Mouse (Mus musculus) lung, embryonic 15.5 days (tissue): ENCODE data around the gene Parp11. TPM values are rescaled to one million over a fixed set of nuclear protein-coding genes. Genes with fewer than 3 reads are reported as not detected.

ENCODE experiments used
- ATAC-seq: fragments of 200-750 bp; cut with Nextera tagmentation; 2 replicates; pipeline ENCODE4 v1.8.0; 2017; ENCODE audit warnings: moderate number of reproducible peaks, borderline replicate concordance; ENCODE audit not compliant: low FRiP score, low TSS enrichment; ENCODE audit errors: extremely low read depth
- H3K27ac ChIP-seq: fragments of 300-500 bp; sonication (generic); 2 replicates; pipeline ENCODE4 v1.5.1; 2015; ENCODE audit warnings: moderate library complexity, mild to moderate bottlenecking, inconsistent platforms
- H3K27me3 ChIP-seq: fragments of 300-500 bp; sonication (generic); 2 replicates; pipeline ENCODE4 v1.6.1; 2015; ENCODE audit warnings: inconsistent platforms
- H3K36me3 ChIP-seq: fragments of 300-500 bp; sonication (generic); 2 replicates; pipeline ENCODE4 v1.6.1; 2015; ENCODE audit warnings: inconsistent platforms
- H3K4me1 ChIP-seq: fragments of 300-500 bp; sonication (generic); 2 replicates; pipeline ENCODE4 v1.6.1; 2015; ENCODE audit warnings: inconsistent platforms
- H3K4me2 ChIP-seq: fragments of 300-500 bp; sonication (generic); 2 replicates; pipeline ENCODE4 v1.6.1; 2015; ENCODE audit warnings: inconsistent platforms, mild to moderate bottlenecking, moderate library complexity
- H3K4me3 ChIP-seq: fragments of 300-500 bp; sonication (generic); 2 replicates; pipeline ENCODE4 v1.5.1; 2015; ENCODE audit warnings: mild to moderate bottlenecking, inconsistent platforms
- H3K9ac ChIP-seq: fragments of 300-500 bp; sonication (generic); 2 replicates; pipeline ENCODE4 v1.6.1; 2015; ENCODE audit warnings: inconsistent platforms
- H3K9me3 ChIP-seq: fragments of 300-500 bp; sonication (generic); 2 replicates; pipeline ENCODE4 v1.6.1; 2016; ENCODE audit warnings: inconsistent platforms
- WGBS: fragments of 180-500 bp; shearing (Covaris S2); methylation state at CpG from one replicate; pipeline ENCODE4 v1.1.7; 2015; 5-methylcytosine and 5-hydroxymethylcytosine counted together
- polyA plus RNA-seq: library from polyadenylated mRNA; unstranded; fragments of >200 nt; fragmentation: Nextera tagmentation; extraction: Ambion mirVana; gene quantifications from 2 replicates; pipeline ENCODE4 v1.2.1, GENCODE M21; 2015

The Parp11 gene
- polyA plus RNA-seq, 1 experiment from 2014 or later = 21.9 TPM

DNA sequence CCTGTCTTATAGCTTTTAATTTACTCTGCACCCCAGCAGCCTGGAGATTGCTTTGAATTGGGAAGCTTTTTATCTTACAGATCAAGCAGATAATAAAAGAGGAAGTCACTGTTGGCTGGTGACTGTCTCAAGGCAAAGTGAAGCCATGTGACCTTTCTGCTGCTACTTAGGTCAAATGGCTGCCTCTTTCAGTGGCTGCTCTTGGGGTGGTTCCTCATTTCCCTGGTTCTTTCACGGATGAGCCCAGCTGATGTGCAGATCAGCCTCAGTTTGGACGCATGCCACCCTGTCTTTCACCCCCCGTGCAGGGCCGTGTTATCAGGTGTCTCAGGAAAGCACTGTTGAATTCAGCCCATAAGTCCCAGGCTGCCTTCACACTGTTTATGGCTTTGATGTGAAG lies 25.4 kb downstream of the Parp11 start:
- Histone ChIP-seq H3K4me2 (no peak overlapping the region), H3K4me3 (no peak overlapping the region), H3K27me3 (no peaks in the 10 kb centered on the region), H3K4me1 (no peaks in the 10 kb centered on the region), H3K36me3 (no peaks in the 10 kb centered on the region), H3K9me3 (no peaks in the 10 kb centered on the region), H3K27ac (no peak overlapping the region), H3K9ac (no peak overlapping the region)
- no peak for ATAC-seq
- 54% methylated on average over 4 of the region's 4 CpGs for WGBS

DNA sequence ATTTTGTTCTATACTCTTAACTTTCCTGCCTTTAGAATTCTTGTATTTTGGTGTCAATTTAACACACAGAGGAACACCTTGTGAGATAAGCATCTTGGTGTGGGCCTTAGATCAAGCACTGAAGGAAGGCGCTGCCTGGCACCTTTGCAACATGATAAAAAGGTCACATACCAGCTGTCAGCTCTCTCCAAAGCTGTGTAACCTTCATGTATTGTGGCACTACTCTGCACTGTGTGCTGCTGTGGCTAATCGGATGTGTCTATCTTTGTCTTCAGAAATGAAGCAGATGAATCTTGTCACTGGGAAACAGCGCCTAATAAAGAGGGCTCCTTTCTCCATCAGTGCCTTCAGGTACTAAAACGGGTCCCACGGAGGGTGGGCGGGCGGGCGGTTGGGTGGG lies 27.3 kb downstream of the Parp11 start:
- Histone ChIP-seq H3K9ac (no peak overlapping the region), H3K27ac (no peak overlapping the region), H3K4me2 (no peak overlapping the region), H3K4me1 (no peaks in the 10 kb centered on the region), H3K27me3 (no peaks in the 10 kb centered on the region), H3K4me3 (no peak overlapping the region), H3K36me3 (no peaks in the 10 kb centered on the region; the same call in 1 of the 2 replicates), H3K9me3 (no peaks in the 10 kb centered on the region)
- ATAC-seq = no peak
- 72% methylated on average over 8 of the region's 8 CpGs for WGBS

DNA sequence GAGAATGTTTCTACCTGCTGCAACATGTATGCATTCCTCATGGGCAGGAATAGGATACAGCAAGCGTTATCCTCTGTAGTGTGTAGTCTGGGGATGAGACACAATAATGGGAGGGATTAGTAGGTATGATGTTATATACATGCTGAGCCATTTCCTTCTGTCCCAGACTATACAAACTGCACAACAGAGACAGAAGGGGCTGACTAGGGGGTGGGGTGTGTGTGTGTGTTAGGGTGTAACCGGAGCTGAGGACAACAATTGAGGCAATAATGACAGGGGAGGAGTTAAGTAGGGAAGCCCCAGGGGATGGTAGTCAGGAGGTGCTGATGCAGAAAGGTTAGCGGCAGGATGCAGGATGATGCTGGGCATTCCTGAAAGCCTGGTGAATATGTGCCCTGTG lies 28.6 kb downstream of the Parp11 start:
- Histone ChIP-seq H3K4me3 (no peak overlapping the region), H3K9me3 (no peaks in the 10 kb centered on the region), H3K27me3 (no peaks in the 10 kb centered on the region), H3K4me2 (no peak overlapping the region), H3K27ac (no peak overlapping the region), H3K9ac (no peak overlapping the region), H3K4me1 (no peaks in the 10 kb centered on the region), H3K36me3 (peaks cover 3% of the 10 kb centered on the region; the same call in 1 of the 2 replicates)
- ATAC-seq = no peak
- WGBS = 74% methylated on average over 3 of the region's 3 CpGs

DNA sequence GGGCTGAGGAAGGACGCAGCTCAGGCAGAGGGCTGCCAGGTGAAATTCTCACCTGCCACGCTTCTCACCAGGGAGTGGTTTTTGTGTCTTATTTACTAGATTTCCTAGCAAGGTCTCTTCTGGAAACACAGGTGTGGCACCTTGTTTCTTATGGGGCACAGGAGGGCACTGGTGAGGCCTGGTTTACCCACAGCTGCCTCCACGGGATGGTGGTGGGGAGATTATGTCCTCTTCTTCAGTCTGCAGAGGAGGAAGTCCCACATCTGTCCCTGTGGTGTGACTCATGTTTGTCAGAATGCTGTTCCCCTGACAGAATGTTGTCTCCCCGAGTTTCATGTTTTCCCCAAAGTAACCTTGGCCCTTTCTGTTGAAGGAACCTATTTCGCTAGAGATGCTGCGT lies 44.4 kb downstream of the Parp11 start:
- Histone ChIP-seq H3K4me3 (no peak overlapping the region), H3K27ac (no peak overlapping the region), H3K36me3 (peaks cover 4% of the 10 kb centered on the region), H3K9me3 (no peaks in the 10 kb centered on the region), H3K4me2 (no peak overlapping the region), H3K4me1 (no peaks in the 10 kb centered on the region), H3K9ac (no peak overlapping the region), H3K27me3 (no peaks in the 10 kb centered on the region)
- WGBS = 79% methylated on average over 6 of the region's 6 CpGs
- no peak for ATAC-seq

DNA sequence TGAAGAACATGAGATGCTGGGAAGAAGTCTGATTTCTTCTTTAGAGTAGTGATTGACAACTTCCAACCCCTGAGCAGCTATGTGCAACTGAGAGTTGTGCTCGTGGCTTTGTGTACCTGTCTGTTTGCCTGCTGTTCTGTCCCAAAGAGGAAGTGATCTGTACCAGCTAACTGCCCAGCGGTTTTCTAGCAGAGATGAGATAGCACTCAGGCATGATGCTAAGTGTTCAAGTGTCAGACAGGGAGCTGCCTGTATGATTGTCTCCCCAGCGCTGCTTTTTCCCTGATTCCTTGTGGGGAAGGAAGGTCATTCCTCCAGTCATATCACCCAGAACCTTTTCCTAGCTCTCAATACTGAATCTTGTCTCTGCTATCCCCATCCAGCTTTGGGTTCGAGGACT lies 45.9 kb downstream of the Parp11 start:
- no peaks in the 10 kb centered on the region for H3K4me1 ChIP-seq
- H3K4me2 ChIP-seq = no peak overlapping the region
- WGBS = 79% methylated on average over 4 of the region's 4 CpGs
- H3K36me3 ChIP-seq = peaks cover 4% of the 10 kb centered on the region
- no peak for ATAC-seq
- H3K9me3 ChIP-seq = no peaks in the 10 kb centered on the region
- no peak overlapping the region for H3K9ac ChIP-seq
- H3K27me3 ChIP-seq = no peaks in the 10 kb centered on the region
- H3K27ac ChIP-seq = no peak overlapping the region
- H3K4me3 ChIP-seq = no peak overlapping the region

DNA sequence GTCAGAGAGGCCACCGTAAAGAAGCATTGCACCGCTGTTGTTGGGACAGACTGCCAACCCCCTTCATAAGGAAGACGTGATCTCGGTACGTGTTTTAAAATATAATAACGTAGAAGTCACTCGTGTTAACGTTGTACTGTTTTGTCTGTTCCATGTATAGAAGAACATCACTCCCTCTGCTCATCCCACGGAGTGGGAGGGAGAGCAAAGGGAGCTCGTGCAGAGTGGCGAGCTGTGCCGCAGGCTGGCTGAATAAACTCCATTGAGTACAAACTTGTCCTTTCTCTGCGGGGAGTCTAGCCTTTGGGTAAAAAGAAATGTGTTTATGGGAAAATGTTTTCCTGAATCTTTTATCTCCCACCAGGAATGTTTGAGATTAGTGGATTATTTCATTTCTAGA lies 47.1 kb downstream of the Parp11 start:
- Histone ChIP-seq H3K27ac (no peak overlapping the region), H3K4me3 (no peak overlapping the region), H3K27me3 (no peaks in the 10 kb centered on the region), H3K4me1 (no peaks in the 10 kb centered on the region), H3K9ac (no peak overlapping the region), H3K4me2 (no peak overlapping the region), H3K36me3 (peaks cover 4% of the 10 kb centered on the region), H3K9me3 (no peaks in the 10 kb centered on the region)
- no peak for ATAC-seq
- WGBS = 81% methylated on average over 13 of the region's 13 CpGs

DNA sequence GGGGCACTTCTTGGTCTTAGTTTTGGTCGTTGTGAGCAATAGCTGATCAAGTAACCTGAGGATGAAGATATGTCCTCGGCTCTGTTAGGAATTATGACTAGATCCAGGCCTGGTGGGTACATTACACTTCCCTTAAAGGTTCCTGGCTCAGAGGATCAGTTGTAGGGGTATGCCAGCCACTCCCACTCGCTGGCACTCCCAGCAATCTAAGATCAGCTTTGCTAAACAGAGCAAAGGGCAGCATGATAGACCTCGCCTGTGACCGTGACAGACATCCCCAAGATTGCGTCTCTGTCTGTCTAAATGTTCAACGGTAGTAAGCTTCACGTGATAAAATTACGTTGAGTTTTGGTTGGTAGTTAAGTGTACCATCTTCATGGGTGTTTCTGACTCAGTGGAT lies 47.7 kb downstream of the Parp11 start:
- Histone ChIP-seq H3K27ac (no peak overlapping the region), H3K27me3 (no peaks in the 10 kb centered on the region), H3K9ac (no peak overlapping the region), H3K4me3 (no peak overlapping the region), H3K4me1 (no peaks in the 10 kb centered on the region), H3K36me3 (peaks cover 4% of the 10 kb centered on the region), H3K9me3 (no peaks in the 10 kb centered on the region), H3K4me2 (no peak overlapping the region)
- 85% methylated on average over 9 of the region's 9 CpGs for WGBS
- ATAC-seq = no peak

DNA sequence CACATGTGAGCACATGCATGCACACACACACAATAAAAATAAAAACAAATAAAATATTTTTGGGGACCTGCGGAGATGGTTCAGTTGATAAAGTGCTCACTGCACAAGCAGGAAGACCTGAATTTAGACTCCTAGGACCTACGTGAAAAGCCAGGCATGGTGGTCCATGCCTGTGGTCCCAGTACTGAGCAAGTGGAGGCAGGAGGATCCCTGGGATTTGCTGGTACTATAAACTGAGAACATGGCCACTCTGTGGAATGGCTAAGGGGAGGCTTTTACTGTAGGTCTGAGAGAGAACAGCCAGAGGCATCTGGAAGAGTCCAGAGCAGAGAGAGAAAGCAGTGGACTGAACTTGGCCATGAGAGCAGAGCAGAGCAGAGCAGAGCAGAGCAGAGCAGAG lies 48.6 kb downstream of the Parp11 start:
- WGBS = 82% methylated on average over 2 of the region's 2 CpGs
- peaks cover 2% of the 10 kb centered on the region for H3K36me3 ChIP-seq
- no peaks in the 10 kb centered on the region for H3K27me3 ChIP-seq
- no peak for ATAC-seq
- H3K4me3 ChIP-seq = no peak overlapping the region
- no peak overlapping the region for H3K27ac ChIP-seq
- 0 out of 2 replicates have a peak, but pooled peaks cover 4% of the 10 kb centered on the region for H3K4me1 ChIP-seq
- H3K4me2 ChIP-seq = no peak overlapping the region
- no peaks in the 10 kb centered on the region for H3K9me3 ChIP-seq
- H3K9ac ChIP-seq = no peak overlapping the region

DNA sequence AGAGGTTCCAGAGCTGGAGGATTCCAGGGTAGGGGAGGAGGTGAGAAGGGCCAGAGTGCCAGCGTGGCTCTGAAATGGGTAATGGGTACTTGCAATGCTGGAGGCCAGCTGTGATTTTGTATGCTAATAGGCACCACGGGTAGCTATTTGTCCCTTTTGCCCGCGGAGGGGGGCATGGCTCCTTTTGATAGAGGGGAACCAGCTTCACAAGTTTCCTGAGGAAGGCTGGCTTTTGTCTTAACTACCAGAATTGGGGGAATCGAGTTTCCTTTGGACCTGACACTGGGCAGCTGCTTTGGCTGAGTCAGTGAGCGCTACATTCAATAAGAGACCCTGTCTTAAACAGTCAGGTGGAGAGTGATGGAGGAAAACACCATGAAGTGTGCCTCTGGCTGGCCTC lies 49.2 kb downstream of the Parp11 start:
- H3K27me3 ChIP-seq = no peaks in the 10 kb centered on the region
- H3K9ac ChIP-seq = no peak overlapping the region
- H3K27ac ChIP-seq = no peak overlapping the region
- no peaks in the 10 kb centered on the region; the same call in 1 of the 2 replicates for H3K36me3 ChIP-seq
- H3K4me2 ChIP-seq = no peak overlapping the region
- H3K4me3 ChIP-seq = no peak overlapping the region
- 20% methylated on average over 6 of the region's 6 CpGs for WGBS
- H3K9me3 ChIP-seq = no peaks in the 10 kb centered on the region
- H3K4me1 ChIP-seq = 0 out of 2 replicates have a peak, but pooled peaks cover 4% of the 10 kb centered on the region
- ATAC-seq = no peak

DNA sequence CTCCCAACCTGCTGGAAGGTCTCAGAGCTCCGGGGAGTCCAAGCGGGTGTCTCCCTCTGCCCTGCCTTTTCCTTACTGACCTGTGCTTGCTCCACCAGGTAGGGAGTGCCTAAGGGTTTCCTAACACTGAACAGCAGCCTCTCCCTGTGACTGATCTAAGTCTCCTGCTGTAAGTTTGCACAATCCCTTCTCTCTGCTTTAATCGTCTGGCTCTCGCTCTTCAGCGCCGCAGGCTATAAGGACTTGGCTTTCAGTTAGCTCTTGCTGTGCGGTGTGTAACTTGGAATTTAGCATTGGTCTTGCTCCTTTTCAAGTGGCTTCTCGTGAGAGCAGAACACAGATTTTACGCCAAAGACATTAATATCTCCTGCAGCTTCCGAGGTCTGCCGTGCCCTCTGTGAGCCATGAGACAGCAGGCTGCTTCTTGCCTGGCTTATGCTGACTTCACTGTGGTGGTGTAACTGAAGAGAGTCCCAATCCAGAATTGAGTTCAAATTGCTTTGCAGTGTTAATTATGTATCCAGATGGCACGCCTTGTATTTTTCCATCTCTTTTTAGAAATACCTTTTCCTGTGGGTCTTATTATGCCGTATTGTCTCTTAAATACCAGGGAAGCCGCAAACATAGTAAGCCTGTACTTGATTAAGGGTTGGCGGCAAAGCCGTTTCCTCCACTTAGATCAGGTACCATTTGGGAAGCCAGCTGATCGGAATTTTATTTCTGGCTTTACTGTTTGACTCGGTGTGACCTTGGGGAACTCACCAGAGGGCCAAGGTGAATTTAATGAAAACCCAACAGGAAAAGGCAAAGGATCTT lies 50.4 kb downstream of the Parp11 start:
- no peak overlapping the region for H3K27ac ChIP-seq

DNA sequence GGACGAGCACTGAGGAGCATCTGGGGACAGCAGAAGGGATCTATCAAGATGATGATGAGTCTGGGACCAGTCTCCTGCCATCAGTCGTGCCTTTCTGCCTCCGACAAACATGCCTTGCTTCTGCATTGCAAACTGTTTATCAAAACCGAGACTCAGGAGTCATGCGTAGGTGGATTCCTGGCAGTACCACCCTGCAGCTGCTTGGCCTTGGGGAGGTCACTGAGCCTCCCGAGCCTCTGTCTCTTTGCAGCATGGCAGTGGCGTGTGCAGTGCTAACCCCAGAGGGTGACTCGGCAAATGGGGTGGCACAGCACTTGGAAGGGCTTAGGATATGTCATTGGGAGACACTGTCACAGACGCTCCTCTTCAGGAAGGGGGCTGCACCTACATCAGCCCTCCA lies 53.5 kb downstream of the Parp11 start:
- no peak for ATAC-seq
- 48% methylated on average over 9 of the region's 9 CpGs for WGBS
- Histone ChIP-seq H3K9ac (no peak overlapping the region), H3K36me3 (no peaks in the 10 kb centered on the region), H3K27ac (no peak overlapping the region), H3K4me1 (0 out of 2 replicates have a peak, but pooled peaks cover 4% of the 10 kb centered on the region), H3K9me3 (no peaks in the 10 kb centered on the region), H3K4me3 (no peak overlapping the region), H3K4me2 (no peak overlapping the region), H3K27me3 (no peaks in the 10 kb centered on the region)

More for the DNA sequence above, 50.4 kb downstream of the Parp11 start:
- Histone ChIP-seq H3K27me3 (no peaks in the 10 kb centered on the region), H3K9me3 (no peaks in the 10 kb centered on the region), H3K36me3 (no peaks in the 10 kb centered on the region), H3K9ac (no peak overlapping the region), H3K4me3 (no peak overlapping the region), H3K4me2 (no peak overlapping the region), H3K4me1 (0 out of 2 replicates have a peak, but pooled peaks cover 4% of the 10 kb centered on the region)
- no peak for ATAC-seq
- 71% methylated on average over 18 of the region's 18 CpGs for WGBS

DNA sequence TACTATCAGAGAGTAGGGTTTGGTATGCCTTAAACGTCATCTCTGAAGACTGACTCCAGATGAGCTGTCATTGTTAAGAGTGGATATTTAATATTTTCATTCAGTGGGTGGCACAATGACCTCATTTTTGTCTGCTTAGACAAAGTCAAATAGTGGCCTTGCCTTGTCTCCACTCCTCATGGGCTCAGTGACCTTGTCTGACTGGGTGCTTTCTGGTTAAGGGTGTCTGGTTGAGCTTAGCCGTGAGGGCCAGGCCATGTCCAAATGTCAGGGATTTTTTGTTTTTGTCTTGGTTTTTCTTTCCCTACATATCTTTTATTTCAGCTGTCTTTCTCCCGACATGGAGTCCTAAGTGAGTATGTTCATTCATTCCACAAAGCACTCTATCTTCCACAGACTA lies 54.2 kb downstream of the Parp11 start:
- H3K27me3 ChIP-seq = no peaks in the 10 kb centered on the region
- no peak overlapping the region for H3K9ac ChIP-seq
- H3K36me3 ChIP-seq = no peaks in the 10 kb centered on the region
- WGBS = 67% methylated on average over 3 of the region's 3 CpGs
- no peaks in the 10 kb centered on the region for H3K9me3 ChIP-seq
- no peak overlapping the region for H3K4me3 ChIP-seq
- ATAC-seq = no peak
- no peak overlapping the region for H3K4me2 ChIP-seq
- no peak overlapping the region for H3K27ac ChIP-seq
- 0 out of 2 replicates have a peak, but pooled peaks cover 4% of the 10 kb centered on the region for H3K4me1 ChIP-seq
